Mouse (Mus musculus) erythroblast, embryonic 14.5 days (primary cell): Measurements from ENCODE around the gene Tlr3.

Source experiments
- GATA1 ChIP-seq: IDR thresholded peaks from 2 replicates; pipeline ENCODE4 v1.6.1; 2012; ENCODE audit warnings: low read length, inconsistent platforms, mixed read lengths
- TAL1 ChIP-seq: IDR thresholded peaks from 3 replicates; pipeline ENCODE4 v1.6.1; 2012; ENCODE audit warnings: low read length, inconsistent platforms, mixed read lengths

DNA sequence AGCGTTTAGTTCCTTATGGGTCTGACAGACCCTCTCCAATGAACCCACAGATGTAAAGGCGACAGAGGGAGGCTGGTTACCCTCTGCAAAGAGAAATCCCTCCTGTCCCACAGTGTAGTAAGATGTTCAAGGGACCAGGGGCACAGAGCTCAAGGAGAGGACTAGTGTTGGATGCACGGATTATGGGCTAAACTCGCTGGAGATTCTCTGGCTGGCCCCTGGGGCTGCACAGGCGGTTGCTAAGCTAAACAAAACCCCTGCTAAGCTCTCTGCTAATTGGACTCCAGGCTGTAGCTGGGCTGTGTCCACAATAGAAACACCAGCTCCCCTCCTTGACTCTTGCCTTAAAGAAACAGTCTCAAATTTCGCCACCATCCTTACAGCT is 28.9 kb downstream of the Tlr3 start, which contains the start of gene Fam149a:
- TF ChIP-seq GATA1 (no peak), TAL1 (no peak)
